Mouse (Mus musculus) E14TG2a.4 (cell line): ENCODE measurements around the gene Grik3.

ENCODE experiments used
- CTCF ChIP-seq: conservative IDR thresholded peaks from 2 replicates; pipeline ENCODE4 v1.5.1; 2014; ENCODE audit warnings: low read length
- NANOG ChIP-seq: IDR thresholded peaks from 2 replicates; pipeline ENCODE4 v1.6.1; 2014; ENCODE audit warnings: borderline replicate concordance, low read length, mixed read lengths
- POU5F1 ChIP-seq: IDR thresholded peaks from 2 replicates; pipeline ENCODE4 v1.6.1; 2014; ENCODE audit warnings: low read length, borderline replicate concordance

GRCm38 (mm10) chr4:125601301-125601700 is 110.8 kb downstream of the Grik3 start:
- TF ChIP-seq CTCF = no peak
- no peak for TF ChIP-seq POU5F1
- no peak for TF ChIP-seq NANOG
